Mouse (Mus musculus) small intestine, adult 2 months (tissue): ENCODE data around the gene Mrpl9. TPM values are rescaled to one million over a fixed set of nuclear protein-coding genes. Genes with fewer than 3 reads are reported as not detected.

ENCODE experiments used
- H3K27ac ChIP-seq: fragments of 200-500 bp; 2 replicates; pipeline ENCODE4 v1.5.1; 2012; ENCODE audit warnings: low read depth, low read length, control low read depth, inconsistent platforms; ENCODE audit not compliant: insufficient read depth
- H3K27me3 ChIP-seq: fragments of 200-500 bp; 2 replicates; pipeline ENCODE4 v1.6.1; 2012; ENCODE audit warnings: mild to moderate bottlenecking, moderate library complexity, low read length, inconsistent platforms; ENCODE audit not compliant: control insufficient read depth, insufficient read depth
- H3K36me3 ChIP-seq: fragments of 200-500 bp; 2 replicates; pipeline ENCODE4 v1.6.1; 2012; ENCODE audit warnings: mild to moderate bottlenecking, low read length, control low read depth, inconsistent platforms; ENCODE audit not compliant: control insufficient read depth, insufficient read depth
- H3K4me1 ChIP-seq: fragments of 200-500 bp; 2 replicates; pipeline ENCODE4 v1.6.1; 2012; ENCODE audit warnings: low read length, inconsistent platforms, mixed read lengths; ENCODE audit not compliant: control insufficient read depth, insufficient read depth, insufficient read length
- H3K4me3 ChIP-seq: fragments of 200-500 bp; 2 replicates; pipeline ENCODE4 v1.5.1; 2012; ENCODE audit warnings: low read depth, mild to moderate bottlenecking, control low read depth, inconsistent platforms, low read length, moderate library complexity
- CTCF ChIP-seq: fragments of 200-500 bp; IDR thresholded peaks from 2 replicates; pipeline ENCODE4 v1.5.1; 2012; ENCODE audit warnings: low read depth, mild to moderate bottlenecking, control low read depth, inconsistent platforms, low read length, moderate library complexity, mixed read lengths; ENCODE audit not compliant: insufficient replicate concordance, insufficient read length; ENCODE audit errors: extremely low read depth
- POLR2A ChIP-seq: fragments of 200-500 bp; IDR thresholded peaks from 2 replicates; pipeline ENCODE4 v1.6.1; 2012; ENCODE audit warnings: low read depth, mild to moderate bottlenecking, control low read depth, inconsistent platforms, low read length, moderate library complexity
- WGBS: fragments of 180-500 bp; shearing (Covaris S2); methylation state at CpG from one replicate; pipeline ENCODE4 v1.1.7; 2018; 5-methylcytosine and 5-hydroxymethylcytosine counted together
- polyA plus RNA-seq: library from polyadenylated mRNA; depleted of rRNA; stranded (reverse); fragments of >200 nt; gene quantifications from 2 replicates; pipeline ENCODE4 v1.2.3, GENCODE M21; 2012

Gene Mrpl9
- polyA plus RNA-seq, 1 experiment: 20.6 TPM

- WGBS: under 1% methylated on average over 24 of the region's 24 CpGs
- H3K27ac ChIP-seq: no peak within 1 kb of the TSS
Measured at GRCm38 (mm10) chr3:94443597-94443964, 463 bp downstream of the Mrpl9 start, which contains the start of gene Oaz3. TSS of gene Oaz3 (minus strand) at chr3:94443915.

GRCm38 (mm10) chr3:94449377-94449776 is 6.3 kb downstream of the Mrpl9 start:
- Histone ChIP-seq H3K4me1 (0 out of 2 replicates have a peak, but pooled peaks cover 2% of the 10 kb centered on the region), H3K4me3 (no peak overlapping the region), H3K27me3 (no peaks in the 10 kb centered on the region), H3K36me3 (peaks cover 32% of the 10 kb centered on the region), H3K27ac (no peak overlapping the region)
- TF ChIP-seq POLR2A: no peak
- no peak for TF ChIP-seq CTCF
- WGBS: 42% methylated on average over 2 of the region's 2 CpGs

More at GRCm38 (mm10) chr3:94443597-94443964, 463 bp downstream of the Mrpl9 start, which contains the start of gene Oaz3:
- TF ChIP-seq POLR2A: no peak
- TF ChIP-seq CTCF: no peak
- Histone ChIP-seq H3K27me3 (no peaks in the 10 kb centered on the region), H3K4me3 (peak within 1 kb of the TSS; percentile 79), H3K4me1 (peaks cover 3% of the 10 kb centered on the region; the same call in 1 of the 2 replicates), H3K36me3 (peaks cover 26% of the 10 kb centered on the region)

GRCm38 (mm10) chr3:94456529-94457000 is 13.4 kb downstream of the Mrpl9 start:
- Histone ChIP-seq H3K27me3 (no peaks in the 10 kb centered on the region), H3K4me1 (no peaks in the 10 kb centered on the region), H3K36me3 (no peaks in the 10 kb centered on the region), H3K4me3 (no peak overlapping the region), H3K27ac (no peak overlapping the region)
- TF ChIP-seq CTCF (peak; percentile 84; the same call in 1 of the 2 replicates), POLR2A (no peak)
- 4% methylated on average over 12 of the region's 12 CpGs for WGBS

- Histone ChIP-seq H3K4me3 (no peak overlapping the region), H3K4me1 (no peaks in the 10 kb centered on the region), H3K27ac (no peak overlapping the region), H3K27me3 (no peaks in the 10 kb centered on the region), H3K36me3 (no peaks in the 10 kb centered on the region)
- 85% methylated on average over 3 of the region's 3 CpGs for WGBS
- no peak for TF ChIP-seq POLR2A
- no peak for TF ChIP-seq CTCF
Measured at GRCm38 (mm10) chr3:94457055-94457454, 13.9 kb downstream of the Mrpl9 start.

GRCm38 (mm10) chr3:94459834-94460233 is 16.7 kb downstream of the Mrpl9 start:
- Histone ChIP-seq H3K4me1 (no peaks in the 10 kb centered on the region), H3K27ac (no peak overlapping the region), H3K27me3 (no peaks in the 10 kb centered on the region), H3K36me3 (no peaks in the 10 kb centered on the region), H3K4me3 (no peak overlapping the region)
- WGBS: 87% methylated on average over 2 of the region's 2 CpGs
- TF ChIP-seq CTCF: no peak
- TF ChIP-seq POLR2A: no peak

- H3K27me3 ChIP-seq: no peaks in the 10 kb centered on the region
- H3K4me3 ChIP-seq: no peak overlapping the region
- H3K27ac ChIP-seq: no peak overlapping the region
- no peaks in the 10 kb centered on the region; the same call in 1 of the 2 replicates for H3K4me1 ChIP-seq
- no peaks in the 10 kb centered on the region for H3K36me3 ChIP-seq
- WGBS: 65% methylated on average over 11 of the region's 11 CpGs
- no peak for TF ChIP-seq POLR2A
- no peak for TF ChIP-seq CTCF
Measured at GRCm38 (mm10) chr3:94463926-94464578, 20.9 kb downstream of the Mrpl9 start.

- 89% methylated on average over 13 of the region's 13 CpGs for WGBS
- no peak for TF ChIP-seq CTCF
- no peak for TF ChIP-seq POLR2A
- no peaks in the 10 kb centered on the region; the same call in 1 of the 2 replicates for H3K4me1 ChIP-seq
- no peak overlapping the region for H3K27ac ChIP-seq
- no peaks in the 10 kb centered on the region for H3K36me3 ChIP-seq
- H3K27me3 ChIP-seq: no peaks in the 10 kb centered on the region
- no peak overlapping the region for H3K4me3 ChIP-seq
Measured at GRCm38 (mm10) chr3:94465632-94466430, 22.7 kb downstream of the Mrpl9 start.
